Mouse (Mus musculus) liver, postnatal 0 days (tissue): Measurements from ENCODE around the gene Sav1. TPM values are rescaled to one million over a fixed set of nuclear protein-coding genes. Genes with fewer than 3 reads are reported as not detected.
A peak's percentile ranks its signal among the peaks of the same experiment; 100 is the strongest.

ENCODE experiments used
- ATAC-seq: fragments of 200-750 bp; cut with Nextera tagmentation; 2 replicates; pipeline ENCODE4 v1.8.0; 2017; ENCODE audit warnings: mild to moderate bottlenecking, moderate library complexity
- DNase-seq: peaks from one replicate; pipeline ENCODE4 v3.0.0-alpha.2; 2016
- H3K27ac ChIP-seq: fragments of 300-500 bp; sonication (generic); 2 replicates; pipeline ENCODE4 v1.5.1; 2014; ENCODE audit warnings: antibody characterized with exemption, moderate library complexity, mild to moderate bottlenecking, low read depth
- H3K27me3 ChIP-seq: fragments of 300-500 bp; sonication (generic); 2 replicates; pipeline ENCODE4 v1.6.1; 2014; ENCODE audit warnings: low read length, control low read depth, mixed read lengths; ENCODE audit not compliant: insufficient read depth
- H3K36me3 ChIP-seq: fragments of 300-500 bp; sonication (generic); replicated peaks from 2 replicates; pipeline ENCODE4 v1.6.1; 2014; ENCODE audit warnings: mild to moderate bottlenecking, control low read depth, low read length, moderate library complexity, mixed read lengths; ENCODE audit not compliant: insufficient read depth
- H3K4me1 ChIP-seq: fragments of 300-500 bp; sonication (generic); 2 replicates; pipeline ENCODE4 v1.6.1; 2014; ENCODE audit warnings: antibody characterized with exemption, mild to moderate bottlenecking, control low read depth; ENCODE audit not compliant: insufficient read depth
- H3K4me2 ChIP-seq: fragments of 300-500 bp; sonication (generic); 2 replicates; pipeline ENCODE4 v1.6.1; 2014; ENCODE audit warnings: low read depth, mild to moderate bottlenecking, low read length, moderate library complexity, mixed read lengths
- H3K4me3 ChIP-seq: fragments of 300-500 bp; sonication (generic); 2 replicates; pipeline ENCODE4 v1.5.1; 2014; ENCODE audit warnings: low read depth, low read length
- H3K9ac ChIP-seq: fragments of 300-500 bp; sonication (generic); replicated peaks from 2 replicates; pipeline ENCODE4 v1.6.1; 2014; ENCODE audit warnings: mild to moderate bottlenecking, moderate library complexity
- H3K9me3 ChIP-seq: fragments of 300-500 bp; sonication (generic); 2 replicates; pipeline ENCODE4 v1.6.1; 2016; ENCODE audit warnings: mild to moderate bottlenecking, control low read depth, low read length, mixed read lengths
- CTCF ChIP-seq: sonication (generic); IDR thresholded peaks from 2 replicates; pipeline ENCODE4 v1.5.1; 2016; ENCODE audit warnings: antibody characterized with exemption, low read depth
- EP300 ChIP-seq: IDR thresholded peaks from 2 replicates; pipeline ENCODE4 v1.6.1; 2016; ENCODE audit warnings: antibody characterized with exemption, low read depth, mild to moderate bottlenecking
- WGBS: fragments of 180-500 bp; shearing (Covaris S2); extraction: QIAGEN DNeasy Blood & Tissue Kit; methylation state at CpG from one replicate; pipeline ENCODE4 v1.1.7; 2014; ENCODE audit not compliant: insufficient replicate concordance; 5-methylcytosine and 5-hydroxymethylcytosine counted together
- polyA plus RNA-seq: library from polyadenylated mRNA; unstranded; fragments of >200 nt; fragmentation: Nextera tagmentation; extraction: Ambion mirVana; gene quantifications from 2 replicates; pipeline ENCODE4 v1.2.1, GENCODE M21; 2015

Sav1 gene
- polyA plus RNA-seq: 3.4 and 3.6 TPM in 2 replicates

- DNase-seq (peak; percentile 93), ATAC-seq (peak; percentile 94)
- Histone ChIP-seq H3K27ac (peak within 1 kb of the TSS; percentile 99), H3K27me3 (no peaks in the 10 kb centered on the region), H3K36me3 (peaks cover 24% of the 10 kb centered on the region), H3K4me1 (peaks cover 15% of the 10 kb centered on the region), H3K9ac (peak within 1 kb of the TSS; percentile 99), H3K9me3 (no peaks in the 10 kb centered on the region), H3K4me2 (peak within 1 kb of the TSS; percentile 92), H3K4me3 (peak within 1 kb of the TSS; percentile 90)
- 2% methylated on average over 84 of the region's 102 CpGs for WGBS
- TF ChIP-seq CTCF (no peak), EP300 (no peak)
Observed at GRCm38 (mm10) chr12:69986786-69987497, at the start of gene Sav1. Gene Sav1 (minus strand): TSS chr12:69987002.

DNA sequence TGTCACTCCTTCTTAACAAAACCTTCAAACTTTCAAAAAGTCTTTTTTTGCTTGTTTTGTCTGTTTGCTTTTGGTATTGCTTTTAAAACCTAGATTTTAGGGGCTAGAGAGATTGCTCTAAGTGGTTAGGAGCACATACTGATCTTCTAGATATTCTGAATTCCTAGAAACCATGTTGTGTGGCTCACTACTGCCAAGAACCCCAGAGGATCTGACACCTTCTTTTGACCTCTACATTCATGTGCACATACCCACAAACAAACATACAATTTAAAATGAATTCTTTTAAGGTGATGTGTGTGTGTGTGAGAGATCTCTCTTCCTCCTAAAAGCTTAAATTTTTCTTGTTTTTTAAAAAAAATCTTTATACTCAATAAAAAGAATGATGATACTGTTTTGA, 39.4 kb upstream of the Sav1 start:
- TF ChIP-seq EP300 (no peak), CTCF (no peak)
- no peak for DNase-seq
- ATAC-seq: no peak
- Histone ChIP-seq H3K27me3 (no peaks in the 10 kb centered on the region), H3K9ac (no peak overlapping the region), H3K4me1 (no peaks in the 10 kb centered on the region), H3K4me2 (no peak overlapping the region), H3K9me3 (no peaks in the 10 kb centered on the region), H3K36me3 (peaks cover 27% of the 10 kb centered on the region), H3K27ac (no peak overlapping the region), H3K4me3 (no peak overlapping the region)

DNA sequence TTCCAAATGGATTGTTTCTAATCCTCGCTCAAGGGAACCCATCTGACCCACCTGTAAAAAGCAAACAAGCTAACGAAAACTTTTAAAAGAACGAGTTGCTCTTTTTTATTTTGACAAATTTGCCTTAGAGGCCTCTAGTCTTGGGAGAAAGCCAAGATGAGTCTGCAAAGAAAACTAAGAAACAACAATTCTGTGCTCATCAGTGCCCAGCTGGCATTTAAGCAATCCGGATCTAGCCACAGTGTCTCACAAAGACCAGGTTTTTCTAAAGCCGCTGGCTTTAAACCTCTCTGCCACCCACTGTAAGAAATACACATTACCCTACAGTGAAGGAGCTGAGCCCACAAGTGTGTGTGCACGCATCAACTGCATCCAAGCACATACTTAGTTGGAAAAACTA, 38.6 kb upstream of the Sav1 start:
- Histone ChIP-seq H3K4me1 (no peaks in the 10 kb centered on the region), H3K36me3 (peaks cover 29% of the 10 kb centered on the region), H3K27ac (no peak overlapping the region), H3K9me3 (no peaks in the 10 kb centered on the region), H3K27me3 (no peaks in the 10 kb centered on the region), H3K4me2 (no peak overlapping the region), H3K9ac (no peak overlapping the region), H3K4me3 (no peak overlapping the region)
- WGBS: 90% methylated on average over 6 of the region's 6 CpGs
- DNase-seq (no peak), ATAC-seq (no peak)
- TF ChIP-seq CTCF (no peak), EP300 (no peak)

GRCm38 (mm10) chr12:70023580-70023979, 36.8 kb upstream of the Sav1 start:
- Histone ChIP-seq H3K4me3 (no peak overlapping the region), H3K9me3 (no peaks in the 10 kb centered on the region), H3K27ac (no peak overlapping the region), H3K9ac (no peak overlapping the region), H3K27me3 (no peaks in the 10 kb centered on the region), H3K36me3 (peaks cover 36% of the 10 kb centered on the region), H3K4me2 (no peak overlapping the region), H3K4me1 (no peaks in the 10 kb centered on the region)
- TF ChIP-seq CTCF: no peak
- TF ChIP-seq EP300: no peak
- DNase-seq (no peak), ATAC-seq (no peak)
- 72% methylated on average over 4 of the region's 4 CpGs for WGBS

DNA sequence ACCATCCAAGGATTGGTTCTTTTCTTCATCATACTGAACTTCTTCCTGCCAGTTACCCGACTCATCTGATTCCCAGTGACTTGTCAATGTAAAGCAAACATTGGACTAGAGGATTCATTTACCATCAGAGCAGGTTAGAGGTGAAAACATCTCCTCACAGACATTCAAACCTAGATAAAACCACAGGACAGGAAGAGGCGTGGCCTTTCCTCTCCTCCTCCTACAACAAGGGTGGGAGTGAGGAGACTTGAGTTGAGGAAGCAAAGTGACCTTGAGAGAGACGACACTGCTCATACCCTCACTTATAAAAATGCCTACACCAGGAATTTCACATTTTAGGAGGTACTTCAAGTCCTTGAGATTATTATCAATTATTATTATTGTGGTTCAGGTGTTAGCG, 31.4 kb upstream of the Sav1 start:
- H3K9ac ChIP-seq: no peak overlapping the region
- H3K9me3 ChIP-seq: no peaks in the 10 kb centered on the region
- ATAC-seq: no peak
- no peak overlapping the region for H3K4me2 ChIP-seq
- H3K36me3 ChIP-seq: 0 out of 2 replicates have a peak, but pooled peaks cover 12% of the 10 kb centered on the region
- no peak overlapping the region for H3K27ac ChIP-seq
- WGBS: 62% methylated on average over 4 of the region's 4 CpGs
- no peaks in the 10 kb centered on the region for H3K4me1 ChIP-seq
- H3K27me3 ChIP-seq: no peaks in the 10 kb centered on the region
- no peak for DNase-seq
- H3K4me3 ChIP-seq: no peak overlapping the region
- TF ChIP-seq EP300 (no peak), CTCF (no peak)

DNA sequence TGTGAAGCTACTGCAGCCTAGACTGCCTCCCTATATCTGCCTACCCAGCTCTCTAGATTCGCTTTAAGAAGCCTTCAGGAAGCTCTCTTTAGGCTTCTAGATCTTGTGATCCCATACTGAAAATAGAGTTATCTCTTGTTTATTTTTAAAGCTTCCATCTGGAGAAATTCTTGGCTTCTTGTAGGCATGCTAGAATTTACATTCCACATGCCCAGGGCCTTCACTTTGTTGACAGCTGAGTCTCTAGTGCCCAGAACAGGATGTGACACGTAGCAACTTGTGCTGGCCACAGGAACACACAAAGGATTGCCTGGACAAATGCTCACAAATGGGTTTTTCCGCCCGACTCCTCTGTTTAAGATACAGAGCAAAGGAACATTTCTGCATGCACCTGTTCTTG, 29.1 kb upstream of the Sav1 start:
- H3K4me3 ChIP-seq: no peak overlapping the region
- H3K36me3 ChIP-seq: 0 out of 2 replicates have a peak, but pooled peaks cover 11% of the 10 kb centered on the region
- H3K27ac ChIP-seq: no peak overlapping the region
- H3K9me3 ChIP-seq: 0 out of 2 replicates have a peak, but pooled peaks cover under 1% of the 10 kb centered on the region
- H3K27me3 ChIP-seq: no peaks in the 10 kb centered on the region
- no peaks in the 10 kb centered on the region for H3K4me1 ChIP-seq
- no peak overlapping the region for H3K4me2 ChIP-seq
- no peak for ATAC-seq
- no peak for DNase-seq
- 72% methylated on average over 4 of the region's 4 CpGs for WGBS
- TF ChIP-seq CTCF (no peak), EP300 (no peak)
- H3K9ac ChIP-seq: no peak overlapping the region
